Mouse (Mus musculus): Measurements from ENCODE around the gene Il15ra.

Gene Il15ra

GRCm38 (mm10) chr2:11777091-11778068 lies 72.3 kb downstream of the Il15ra start, which contains the start of the genes Fbh1 and Ankrd16:
TSS of gene Fbh1 (minus strand) at chr2:11777582.
TSS of gene Ankrd16 (plus strand) at chr2:11777876.
- peak; percentile 100 for DNase-seq (ENCODE audit: low spot score in 2 of 2)

- peak; percentile 59 to 69 for DNase-seq (ENCODE audit: low spot score in 2 of 2)
Measured at GRCm38 (mm10) chr2:11778087-11778823, 73.2 kb downstream of the Il15ra start.

All from spleen, postnatal 14 days (tissue).